Mouse (Mus musculus) lung, adult 2 months (tissue): ENCODE data around the gene Epm2a. TPM values are rescaled to one million over a fixed set of nuclear protein-coding genes. Genes with fewer than 3 reads are reported as not detected.
A peak's percentile ranks its signal among the peaks of the same experiment; 100 is the strongest.
"Not testable (repeated sequence)": the region's sequence is repeated elsewhere in the genome, so short reads cannot be mapped to it uniquely, and the experiment has no call there.

Experiments
- DNase-seq: peaks from one replicate; pipeline ENCODE4 v3.0.0; 2022
- H3K4me1 ChIP-seq: fragments of 200-500 bp; 2 replicates; pipeline ENCODE4 v1.6.1; 2011; ENCODE audit warnings: low read length; ENCODE audit not compliant: control insufficient read depth, insufficient read depth
- H3K4me3 ChIP-seq: fragments of 200-500 bp; replicated peaks from 2 replicates; pipeline ENCODE3; 2011; ENCODE audit warnings: low read depth, mild to moderate bottlenecking, control low read depth, low read length; ENCODE audit errors: extremely low read depth
- CTCF ChIP-seq: fragments of 200-500 bp; IDR thresholded peaks from 2 replicates; pipeline ENCODE4 v1.5.1; 2011; ENCODE audit warnings: mild to moderate bottlenecking, low read length, control low read depth; ENCODE audit not compliant: insufficient read depth
- POLR2A ChIP-seq: fragments of 200-500 bp; IDR thresholded peaks from 2 replicates; pipeline ENCODE4 v1.6.1; 2011; ENCODE audit warnings: low read depth, mild to moderate bottlenecking, control low read depth, low read length, borderline replicate concordance; ENCODE audit errors: extremely low read depth
- WGBS: fragments of 180-500 bp; shearing (Covaris S2); methylation state at CpG from one replicate; pipeline ENCODE4 v1.1.7; 2018; 5-methylcytosine and 5-hydroxymethylcytosine counted together
- polyA plus RNA-seq: library from polyadenylated mRNA; depleted of rRNA; stranded (reverse); fragments of >200 nt; gene quantifications from 2 replicates; pipeline ENCODE4 v1.2.3, GENCODE M21; 2012

Epm2a gene
- polyA plus RNA-seq, 1 experiment, result 10.0 TPM

GRCm38 (mm10) chr10:11323202-11323898 is 19.9 kb upstream of the Epm2a start:
- no peak for DNase-seq
- no peaks in the 10 kb centered on the region for H3K4me1 ChIP-seq
- WGBS, result 73% methylated on average over 4 of the region's 4 CpGs
- no peak overlapping the region for H3K4me3 ChIP-seq
- TF ChIP-seq POLR2A, result no peak
- TF ChIP-seq CTCF, result no peak

GRCm38 (mm10) chr10:11326526-11326925 is 16.7 kb upstream of the Epm2a start:
- DNase-seq, result no peak
- Histone ChIP-seq H3K4me1 (no peaks in the 10 kb centered on the region), H3K4me3 (no peak overlapping the region)
- peak; percentile 51 for TF ChIP-seq CTCF
- TF ChIP-seq POLR2A, result no peak
- WGBS, result 92% methylated on average over 3 of the region's 3 CpGs

DNA sequence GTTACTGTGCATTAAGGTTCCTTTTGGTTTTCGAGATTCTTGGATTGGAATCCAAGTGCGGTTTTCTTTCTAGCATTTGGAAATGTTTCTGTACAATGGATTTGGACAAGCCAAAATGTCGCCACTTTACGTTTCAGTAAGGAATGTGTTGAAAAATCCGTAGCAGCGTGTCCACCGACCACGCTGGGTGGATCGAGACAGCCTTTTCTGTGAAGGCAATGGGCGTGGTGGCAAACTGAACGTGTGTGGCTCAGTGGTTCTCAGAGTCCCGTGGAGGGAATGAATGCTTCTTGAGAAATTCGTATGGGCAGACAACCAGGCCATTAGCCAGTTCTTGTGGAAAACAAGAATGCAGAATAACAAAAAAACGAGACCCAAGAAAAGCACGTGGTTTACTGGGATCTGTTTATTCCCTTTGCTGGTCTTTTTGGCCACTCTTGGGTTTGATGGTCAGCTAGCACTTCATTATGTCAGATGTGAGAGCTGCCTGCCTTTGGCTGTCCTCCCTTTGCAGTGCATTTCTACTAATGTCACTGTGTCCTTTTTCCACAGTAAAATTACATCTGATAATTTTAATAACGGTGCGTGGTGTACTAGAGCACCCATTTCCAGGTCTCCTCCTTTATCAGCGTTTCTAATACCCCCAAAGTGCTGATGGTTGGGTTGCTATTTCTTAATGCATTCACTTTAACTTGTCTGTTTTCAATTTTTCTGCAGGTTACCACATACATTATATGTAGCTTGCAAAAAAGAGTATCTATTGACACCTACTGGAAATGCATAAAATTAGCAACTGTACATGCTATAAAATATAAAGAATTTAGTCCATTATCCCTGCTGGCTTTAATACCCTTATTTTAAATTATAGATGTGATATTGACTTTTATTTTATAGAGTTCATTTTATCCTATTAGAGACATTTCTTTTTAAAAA is 1.6 kb downstream of the Epm2a start:
- peak; percentile 12 for DNase-seq
- no peaks in the 10 kb centered on the region for H3K4me1 ChIP-seq
- 73% methylated on average over 18 of the region's 18 CpGs for WGBS
- peak; percentile 34; the same call in 1 of the 2 replicates for TF ChIP-seq POLR2A
- TF ChIP-seq CTCF, result no peak
- peak overlapping the region; percentile 13 for H3K4me3 ChIP-seq

GRCm38 (mm10) chr10:11350243-11350974 is 7.2 kb downstream of the Epm2a start:
- H3K4me3 ChIP-seq, H3K4me1 ChIP-seq, DNase-seq: not testable (repeated sequence)
- WGBS, result 65% methylated on average over 3 of the region's 3 CpGs

GRCm38 (mm10) chr10:11354609-11355008 is 11.4 kb downstream of the Epm2a start:
- H3K4me3 ChIP-seq, result no peak overlapping the region
- TF ChIP-seq POLR2A (no peak), CTCF (no peak)
- H3K4me1 ChIP-seq, result no peaks in the 10 kb centered on the region
- DNase-seq, result no peak
- WGBS, result 85% methylated on average over 8 of the region's 8 CpGs

DNA sequence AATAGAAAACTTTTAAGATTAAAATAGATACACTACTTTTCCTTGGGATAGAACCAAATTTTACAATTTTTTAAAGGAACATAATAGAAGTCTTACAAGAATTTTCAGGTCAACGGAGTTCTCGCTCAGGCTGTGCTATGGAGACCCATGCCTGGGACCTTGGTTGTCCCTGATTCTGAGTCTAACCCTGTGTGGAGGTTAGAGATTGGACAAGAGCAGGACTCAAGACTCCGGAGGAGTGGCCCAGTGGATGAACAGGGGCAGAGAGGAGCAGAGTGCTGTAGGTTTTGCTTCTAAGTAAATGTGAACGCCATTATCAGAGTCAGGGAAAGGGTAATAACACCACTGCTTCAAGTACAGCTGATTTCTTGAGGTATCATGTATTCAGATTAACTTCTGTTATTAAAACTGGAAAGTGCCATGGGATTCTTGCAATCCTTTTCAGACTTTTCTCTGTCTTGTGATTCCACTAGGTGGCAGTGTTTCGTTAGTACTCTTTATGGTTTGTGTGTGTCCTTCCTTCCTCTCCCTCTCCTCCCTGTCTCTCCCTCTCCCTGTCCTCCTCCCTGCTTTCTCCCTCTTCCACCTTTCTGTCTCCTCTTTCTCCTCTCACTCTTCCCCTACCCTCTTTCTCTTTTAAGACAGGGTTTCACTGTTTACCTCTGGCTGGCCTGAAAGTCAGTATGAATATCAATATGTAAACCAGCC is 18.9 kb downstream of the Epm2a start:
- TF ChIP-seq CTCF, result peak; percentile 23; the same call in 1 of the 2 replicates
- TF ChIP-seq POLR2A, result no peak
- Histone ChIP-seq H3K4me1 (no peaks in the 10 kb centered on the region), H3K4me3 (no peak overlapping the region)
- 62% methylated on average over 5 of the region's 5 CpGs for WGBS
- no peak for DNase-seq

DNA sequence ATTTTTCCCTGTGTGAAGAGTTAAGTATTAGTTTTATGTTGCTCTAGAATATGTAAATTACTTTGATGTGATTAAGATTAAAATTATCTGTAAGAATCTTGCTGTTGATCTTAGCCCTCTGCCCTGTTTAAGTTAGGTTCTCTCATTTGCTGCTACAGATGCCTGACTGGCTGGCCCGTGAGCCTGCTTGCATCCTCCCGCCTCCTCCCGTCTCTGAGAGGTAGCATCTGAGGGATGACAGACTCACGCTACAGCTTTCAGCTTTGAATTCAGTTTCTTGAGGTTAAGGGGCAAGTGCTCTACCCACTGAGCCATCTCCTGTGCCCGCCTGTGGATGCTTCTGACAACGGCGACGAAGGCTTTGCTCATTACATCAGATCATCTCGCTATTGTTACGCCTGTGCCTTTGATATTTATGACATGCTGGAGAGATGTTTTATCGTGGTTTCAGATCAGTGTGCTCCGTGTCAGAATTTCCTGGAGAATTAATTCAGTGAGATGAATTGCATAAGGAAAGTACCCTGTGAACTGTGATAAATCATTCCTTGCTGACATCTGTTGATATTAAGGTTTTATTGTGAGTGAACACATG is 19.8 kb downstream of the Epm2a start:
- TF ChIP-seq CTCF, result no peak
- no peak for TF ChIP-seq POLR2A
- H3K4me3 ChIP-seq, result no peak overlapping the region
- no peak for DNase-seq
- 55% methylated on average over 12 of the region's 12 CpGs for WGBS
- H3K4me1 ChIP-seq, result no peaks in the 10 kb centered on the region

GRCm38 (mm10) chr10:11381302-11381701 is 38.1 kb downstream of the Epm2a start:
- H3K4me1 ChIP-seq, result no peaks in the 10 kb centered on the region
- no peak for DNase-seq
- no peak for TF ChIP-seq POLR2A
- TF ChIP-seq CTCF, result no peak
- 72% methylated on average over 2 of the region's 2 CpGs for WGBS
- no peak overlapping the region for H3K4me3 ChIP-seq

DNA sequence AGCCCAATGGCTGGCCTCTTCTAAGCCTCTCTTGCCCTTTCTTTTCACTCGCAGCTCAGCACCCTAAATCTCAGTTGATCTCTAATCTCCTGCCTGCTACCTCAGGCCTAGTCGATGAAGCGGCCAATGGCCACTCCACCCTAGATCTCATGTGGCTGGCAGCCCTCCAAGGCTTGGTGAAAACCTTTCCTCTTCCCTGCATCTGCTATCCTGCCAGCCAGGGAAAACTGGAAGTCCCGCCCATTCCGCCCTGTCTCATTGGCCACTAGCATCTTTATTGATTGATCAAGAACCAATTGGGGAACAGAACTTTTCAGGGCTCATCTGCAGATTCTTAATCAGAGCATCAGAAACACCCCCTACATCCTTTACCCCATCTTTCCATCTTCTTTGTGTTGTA is 67.7 kb downstream of the Epm2a start:
- Histone ChIP-seq H3K4me3 (no peak overlapping the region), H3K4me1 (no peaks in the 10 kb centered on the region)
- 81% methylated on average over 5 of the region's 5 CpGs for WGBS
- DNase-seq, result no peak
- TF ChIP-seq POLR2A (no peak), CTCF (no peak)
